Mouse (Mus musculus) liver, adult 2 months (tissue): ENCODE data around the gene Zbtb33.

Source experiments
- CTCF ChIP-seq: fragments of 200-500 bp; IDR thresholded peaks from 2 replicates; pipeline ENCODE4 v1.5.1; 2011; ENCODE audit warnings: low read depth, low read length, control low read depth
- POLR2A ChIP-seq: fragments of 200-500 bp; IDR thresholded peaks from 2 replicates; pipeline ENCODE4 v1.6.1; 2011; ENCODE audit warnings: low read length, control low read depth; ENCODE audit not compliant: insufficient read depth; ENCODE audit errors: extremely low read depth

- no peak for TF ChIP-seq CTCF
- no peak for TF ChIP-seq POLR2A
These were observed 33.2 kb downstream of the Zbtb33 start for GRCm38 (mm10) chrX:38222757-38223156.
